Mouse (Mus musculus) CH12.LX (cell line): ENCODE data around the gene Atp5g3.
A peak's percentile ranks its signal among the peaks of the same experiment; 100 is the strongest.

Experiments used
- CTCF ChIP-seq, 2 experiments: IDR thresholded peaks in 1 of 2; conservative IDR thresholded peaks in 1 of 2; 2 replicates each; pipeline ENCODE4 v1.5.1; 2011 to 2012; ENCODE audit warnings: low read depth in 2 of 2, low read length in 2 of 2, improper control_type of control experiment in 1 of 2, inconsistent platforms in 1 of 2, mild to moderate bottlenecking in 1 of 2, moderate library complexity in 1 of 2
- ELF1 ChIP-seq: IDR thresholded peaks from 2 replicates; pipeline ENCODE4 v1.6.1; 2014; ENCODE audit warnings: low read depth, mild to moderate bottlenecking, inconsistent platforms, low read length, improper control_type of control experiment
- EP300 ChIP-seq: IDR thresholded peaks from 2 replicates; pipeline ENCODE4 v1.6.1; 2011; ENCODE audit warnings: low read length, improper control_type of control experiment
- MXI1 ChIP-seq: IDR thresholded peaks from 2 replicates; pipeline ENCODE4 v1.6.1; 2011; ENCODE audit warnings: mild to moderate bottlenecking, low read depth, low read length, improper control_type of control experiment
- POLR2A ChIP-seq: IDR thresholded peaks from 2 replicates; pipeline ENCODE4 v1.6.1; 2011; ENCODE audit warnings: low read depth, mild to moderate bottlenecking, improper control_type of control experiment, low read length
- POLR2AphosphoS2 ChIP-seq: IDR thresholded peaks from 2 replicates; pipeline ENCODE4 v1.6.1; 2011; ENCODE audit warnings: low read depth, low read length, improper control_type of control experiment
- TBP ChIP-seq: conservative IDR thresholded peaks from 2 replicates; pipeline ENCODE4 v1.6.1; 2011; ENCODE audit warnings: low read depth, low read length, improper control_type of control experiment
- TCF12 ChIP-seq: IDR thresholded peaks from 2 replicates; pipeline ENCODE4 v1.6.1; 2014; ENCODE audit warnings: low read depth, mild to moderate bottlenecking, inconsistent platforms, low read length, improper control_type of control experiment
- ZC3H11A ChIP-seq: IDR thresholded peaks from 2 replicates; pipeline ENCODE4 v1.6.1; 2012; ENCODE audit warnings: low read depth, mild to moderate bottlenecking, inconsistent platforms, low read length, improper control_type of control experiment

DNA sequence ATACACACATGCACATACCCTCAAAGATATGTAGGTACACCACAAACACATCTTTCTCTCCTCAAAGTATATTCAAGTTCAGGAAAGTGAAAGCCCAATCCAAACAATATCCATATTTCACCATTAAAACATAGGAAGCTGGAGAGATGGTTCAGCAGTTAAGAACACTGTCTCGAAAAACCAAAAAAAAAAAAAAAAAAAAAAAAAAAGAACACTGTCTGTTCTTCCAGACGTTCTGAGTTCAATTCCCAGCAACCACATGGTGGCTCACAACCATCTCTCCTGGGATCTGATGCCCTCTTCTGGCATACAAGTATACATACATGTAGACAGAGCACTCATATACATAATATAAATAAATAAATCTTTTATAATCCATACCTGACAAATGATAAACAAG is 25.1 kb downstream of the Atp5g3 start:
- TF ChIP-seq POLR2A: no peak
- TF ChIP-seq CTCF (conservative IDR thresholded peaks at IDR 0.05 in 1 of 2, IDR thresholded peaks at IDR 0.05 in 1 of 2; ENCODE audit: low read depth in 2 of 2, low read length in 2 of 2): peak in 1 of 2 experiments; percentile 39; a peak in 2 of 4 replicates
- no peak for TF ChIP-seq TBP
- TF ChIP-seq ZC3H11A: no peak
- TF ChIP-seq ELF1: no peak
- no peak for TF ChIP-seq MXI1
- TF ChIP-seq EP300: no peak
- no peak for TF ChIP-seq POLR2AphosphoS2
- TF ChIP-seq TCF12: no peak
